Mouse (Mus musculus) limb, embryonic 11.5 days (tissue): ENCODE measurements around the gene Hexim2. TPM values are rescaled to one million over a fixed set of nuclear protein-coding genes. Genes with fewer than 3 reads are reported as not detected.
A peak's percentile ranks its signal among the peaks of the same experiment; 100 is the strongest.

ENCODE experiments used
- ATAC-seq: fragments of 200-750 bp; cut with Nextera tagmentation; 2 replicates; pipeline ENCODE4 v1.8.0; 2017; ENCODE audit warnings: low read depth; ENCODE audit not compliant: insufficient number of reproducible peaks, low FRiP score, low TSS enrichment
- DNase-seq: peaks from one replicate; pipeline ENCODE4 v3.0.0-alpha.2; 2015; ENCODE audit warnings: low spot score
- H3K27ac ChIP-seq: fragments of 300-500 bp; sonication (generic); replicated peaks from 2 replicates; pipeline ENCODE4 v1.5.1; 2014; ENCODE audit warnings: low read depth, mild to moderate bottlenecking, low read length
- H3K27me3 ChIP-seq: fragments of 300-500 bp; sonication (generic); 2 replicates; pipeline ENCODE4 v1.6.1; 2014; ENCODE audit warnings: mild to moderate bottlenecking, low read length, mixed read lengths; ENCODE audit not compliant: control insufficient read depth, insufficient read depth
- H3K36me3 ChIP-seq: fragments of 300-500 bp; sonication (generic); 2 replicates; pipeline ENCODE4 v1.6.1; 2014; ENCODE audit warnings: mild to moderate bottlenecking, low read length, moderate library complexity, mixed read lengths; ENCODE audit not compliant: control insufficient read depth, insufficient read depth
- H3K4me1 ChIP-seq: fragments of 300-500 bp; sonication (generic); 2 replicates; pipeline ENCODE4 v1.6.1; 2014; ENCODE audit warnings: low read length, mixed read lengths; ENCODE audit not compliant: control insufficient read depth, insufficient read depth
- H3K4me2 ChIP-seq: fragments of 300-500 bp; sonication (generic); 2 replicates; pipeline ENCODE4 v1.6.1; 2014; ENCODE audit warnings: low read depth, mild to moderate bottlenecking, moderate library complexity; ENCODE audit not compliant: severe bottlenecking
- H3K4me3 ChIP-seq: fragments of 300-500 bp; sonication (generic); 2 replicates; pipeline ENCODE4 v1.5.1; 2014; ENCODE audit warnings: low read depth, low read length
- H3K9ac ChIP-seq: fragments of 300-500 bp; sonication (generic); 2 replicates; pipeline ENCODE4 v1.6.1; 2014; ENCODE audit warnings: mild to moderate bottlenecking, low read length
- H3K9me3 ChIP-seq: fragments of 300-500 bp; sonication (generic); 2 replicates; pipeline ENCODE4 v1.6.1; 2016; ENCODE audit warnings: low read length; ENCODE audit not compliant: control insufficient read depth
- WGBS: fragments of 180-500 bp; shearing (Covaris S2); extraction: QIAGEN DNeasy Blood & Tissue Kit; methylation state at CpG from one replicate; pipeline ENCODE4 v1.1.7; 2014; 5-methylcytosine and 5-hydroxymethylcytosine counted together
- polyA plus RNA-seq: library from polyadenylated mRNA; unstranded; fragments of >200 nt; fragmentation: Nextera tagmentation; extraction: Ambion mirVana; gene quantifications from 2 replicates; pipeline ENCODE4 v1.2.1, GENCODE M21; 2014

Gene Hexim2
- polyA plus RNA-seq, 1 experiment from 2014 or later, result 8.3 TPM

DNA sequence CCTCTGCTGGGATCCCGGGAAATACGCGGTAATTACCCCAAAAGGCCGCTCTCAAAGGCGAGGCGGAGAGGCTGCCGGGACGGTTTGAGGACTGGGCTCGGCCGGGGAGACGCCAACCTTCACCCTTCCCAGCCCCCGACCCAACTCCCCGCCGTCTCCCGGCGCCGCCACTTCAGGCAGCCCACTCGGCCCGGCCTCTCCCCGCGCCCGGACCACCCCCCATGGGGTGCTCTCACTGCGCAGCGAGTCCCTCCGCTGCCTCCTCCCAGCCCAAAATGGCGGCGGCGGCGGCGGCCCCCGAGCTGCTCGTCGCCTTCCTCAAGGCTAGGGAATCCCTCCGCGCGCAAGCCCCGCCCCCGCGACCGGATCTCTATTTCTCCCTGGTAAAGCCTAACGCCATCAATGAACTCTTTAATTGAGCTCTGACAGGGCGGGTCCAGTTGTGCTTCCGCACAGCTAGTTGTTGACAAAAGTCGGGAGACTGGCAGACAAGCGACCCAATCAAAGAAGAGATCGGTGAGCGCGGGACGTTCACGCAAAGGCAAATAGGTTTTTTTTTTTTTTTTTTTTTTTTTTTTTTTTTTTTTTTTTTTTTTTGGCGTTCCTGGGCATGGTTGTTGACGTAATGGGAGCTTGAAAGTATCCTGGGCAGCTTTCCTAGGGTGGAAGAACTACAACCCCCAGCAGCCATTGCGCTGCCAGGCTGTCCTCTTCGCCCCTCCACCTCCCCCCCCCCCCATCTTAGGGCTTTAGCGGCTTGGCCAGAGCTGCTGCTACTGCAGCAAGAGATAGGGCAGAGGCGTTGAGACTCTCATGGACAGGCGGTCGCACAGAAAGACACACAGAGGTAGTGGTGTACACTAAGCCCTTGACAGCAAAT, 587 bp downstream of the Hexim2 start:
- Histone ChIP-seq H3K9me3 (no peaks in the 10 kb centered on the region), H3K27ac (peak overlapping the region; percentile 96), H3K4me2 (peak overlapping the region; percentile 63), H3K27me3 (no peaks in the 10 kb centered on the region), H3K9ac (peak overlapping the region; percentile 100), H3K4me1 (peaks cover 17% of the 10 kb centered on the region; the same call in 1 of the 2 replicates), H3K36me3 (no peaks in the 10 kb centered on the region), H3K4me3 (peak overlapping the region; percentile 95)
- peak; percentile 100 for DNase-seq
- WGBS, result under 1% methylated on average over 53 of the region's 58 CpGs
- peak; percentile 90 for ATAC-seq

DNA sequence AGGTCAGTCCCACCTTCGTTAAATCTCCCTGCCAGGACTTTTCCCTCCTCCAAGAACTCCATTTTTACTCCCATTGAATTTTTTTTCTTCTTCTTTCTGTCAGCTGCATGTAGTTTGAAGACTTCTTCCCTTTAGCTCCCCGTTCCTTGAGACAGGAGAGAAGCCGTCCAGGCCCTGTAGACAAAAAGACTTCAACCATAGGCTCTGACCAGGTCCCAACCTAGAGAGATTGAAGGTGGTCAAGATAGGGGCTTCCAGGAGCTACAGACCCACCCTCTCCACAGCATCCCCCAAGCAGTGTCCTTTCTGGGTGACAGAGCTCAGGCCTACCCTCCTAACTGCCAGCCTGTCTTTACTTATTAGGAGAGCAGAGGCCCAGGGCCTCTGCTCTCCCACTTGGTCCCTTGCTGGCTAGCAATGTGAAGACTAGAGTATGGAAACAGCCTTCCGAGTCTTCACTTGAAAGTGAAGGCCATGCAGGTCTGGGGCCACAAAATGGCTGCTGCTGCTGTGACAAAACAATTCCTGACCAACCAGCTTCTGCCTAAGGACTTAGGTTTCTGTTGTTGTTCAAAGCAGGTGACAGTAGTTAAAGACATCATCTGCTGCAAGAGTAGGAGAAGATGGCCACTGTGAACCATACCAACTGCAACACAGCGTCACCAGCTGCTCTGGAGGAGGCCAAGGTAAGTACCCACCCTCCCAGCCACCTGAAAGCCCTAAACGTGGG, 1.4 kb downstream of the Hexim2 start:
- Histone ChIP-seq H3K4me3 (peak overlapping the region; percentile 20), H3K9ac (peak overlapping the region; percentile 54), H3K27me3 (no peaks in the 10 kb centered on the region), H3K36me3 (0 out of 2 replicates have a peak, but pooled peaks cover 2% of the 10 kb centered on the region), H3K9me3 (no peaks in the 10 kb centered on the region), H3K4me2 (peak overlapping the region; percentile 49), H3K27ac (0 out of 2 replicates have a peak overlapping the region, but pooled peaks have one; percentile 30), H3K4me1 (peaks cover 17% of the 10 kb centered on the region; the same call in 1 of the 2 replicates)
- no peak for DNase-seq
- 51% methylated on average over 6 of the region's 6 CpGs for WGBS
- no peak; the same call in 1 of the 2 replicates for ATAC-seq

DNA sequence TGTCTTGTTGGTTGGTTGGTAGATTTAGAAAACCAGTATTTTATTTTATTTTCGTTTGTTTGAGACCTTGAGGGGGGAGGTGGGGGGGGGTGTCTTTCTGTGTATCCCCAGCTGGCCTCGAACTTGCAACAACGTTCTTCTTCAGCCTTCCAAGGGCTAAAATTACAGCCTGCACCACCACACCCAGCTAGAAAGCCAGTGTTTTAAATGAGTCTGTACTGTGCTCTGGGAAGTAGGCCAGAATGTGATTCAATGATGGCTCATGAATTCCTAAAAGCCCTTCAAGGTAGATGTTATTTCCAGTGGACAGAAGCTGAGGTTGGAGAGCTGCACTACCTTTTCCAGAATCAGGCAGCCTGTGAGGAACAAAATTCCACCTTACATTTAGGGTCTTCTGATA, 2.0 kb downstream of the Hexim2 start:
- Histone ChIP-seq H3K36me3 (peaks cover 3% of the 10 kb centered on the region; the same call in 1 of the 2 replicates), H3K4me3 (no peak overlapping the region), H3K9ac (no peak overlapping the region), H3K9me3 (no peaks in the 10 kb centered on the region), H3K4me1 (peaks cover 17% of the 10 kb centered on the region; the same call in 1 of the 2 replicates), H3K27me3 (no peaks in the 10 kb centered on the region), H3K4me2 (no peak overlapping the region), H3K27ac (no peak overlapping the region)
- ATAC-seq (no peak), DNase-seq (no peak)
- WGBS, result 77% methylated on average over 3 of the region's 3 CpGs

DNA sequence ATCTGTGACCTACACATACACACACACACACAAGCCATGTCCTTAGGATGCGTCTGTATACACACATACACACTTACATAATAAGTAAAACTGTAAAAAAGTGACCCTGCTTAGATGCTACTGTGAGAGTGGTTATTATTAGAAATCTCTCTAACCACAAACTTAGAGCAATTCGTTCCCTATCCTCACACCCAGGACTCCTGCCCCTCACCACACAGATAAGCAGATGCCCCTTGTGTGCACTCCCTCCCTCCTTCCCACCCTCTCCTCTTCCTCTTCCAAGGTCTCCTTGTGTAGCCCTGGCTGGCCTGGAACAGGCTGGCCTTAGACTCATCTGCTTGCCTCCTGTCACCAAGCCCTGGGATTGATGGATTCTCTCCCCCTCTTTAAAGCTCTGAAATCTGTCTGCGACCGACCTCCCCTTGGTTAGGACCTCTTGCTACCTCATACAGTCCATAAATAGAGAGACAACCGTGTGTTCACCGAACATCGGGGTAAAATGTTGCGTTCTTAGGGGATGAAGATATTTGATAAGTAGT, 3.9 kb downstream of the Hexim2 start:
- H3K4me2 ChIP-seq, result no peak overlapping the region
- no peaks in the 10 kb centered on the region for H3K9me3 ChIP-seq
- DNase-seq (no peak), ATAC-seq (no peak)
- H3K4me3 ChIP-seq, result no peak overlapping the region
- no peak overlapping the region for H3K27ac ChIP-seq
- H3K9ac ChIP-seq, result no peak overlapping the region
- peaks cover 6% of the 10 kb centered on the region; the same call in 1 of the 2 replicates for H3K36me3 ChIP-seq
- H3K4me1 ChIP-seq, result peaks cover 9% of the 10 kb centered on the region; the same call in 1 of the 2 replicates
- WGBS, result 82% methylated on average over 8 of the region's 8 CpGs
- no peaks in the 10 kb centered on the region for H3K27me3 ChIP-seq

DNA sequence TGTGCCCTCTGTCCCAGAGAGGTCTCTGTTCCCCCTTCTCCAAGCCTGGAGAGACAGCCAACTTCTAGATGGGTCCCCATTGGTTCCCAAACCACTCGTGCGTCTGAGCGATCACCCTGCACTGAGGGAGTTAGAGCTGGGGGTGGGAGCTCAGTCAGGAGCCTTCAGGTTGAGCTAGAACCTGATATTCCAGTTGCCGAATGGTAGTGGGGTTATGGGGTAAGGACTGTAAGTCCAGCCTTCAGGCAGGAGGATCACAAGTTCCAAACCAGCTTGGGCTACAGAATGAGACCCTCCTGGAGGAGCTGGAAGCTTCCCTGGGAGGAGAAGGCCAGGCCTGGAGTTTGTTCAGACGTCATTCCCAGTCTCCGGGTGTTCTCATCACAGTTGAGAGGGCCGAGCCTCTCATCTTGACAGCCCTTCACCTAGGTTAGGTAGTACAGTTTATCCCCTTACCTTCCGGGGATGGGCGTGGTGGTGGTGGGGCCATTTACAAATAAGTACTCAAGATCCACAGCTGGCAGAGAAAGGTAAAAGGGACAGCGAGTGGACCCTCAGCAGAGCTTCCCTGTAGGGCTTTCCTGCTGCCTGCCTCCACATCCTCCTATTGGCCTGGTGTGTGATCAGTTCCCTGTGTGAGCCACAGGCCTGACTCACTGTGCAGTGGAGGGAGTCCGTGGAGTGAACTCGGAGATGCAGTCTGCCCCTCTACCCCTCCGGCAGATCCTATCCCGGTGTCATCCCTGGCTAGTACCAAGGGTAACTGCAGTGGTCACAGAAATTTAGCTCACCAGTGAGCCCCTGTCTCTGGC, 7.9 kb downstream of the Hexim2 start:
- Histone ChIP-seq H3K9me3 (no peaks in the 10 kb centered on the region), H3K27ac (no peak overlapping the region), H3K4me2 (no peak overlapping the region), H3K4me1 (peaks cover 13% of the 10 kb centered on the region), H3K27me3 (no peaks in the 10 kb centered on the region), H3K4me3 (no peak overlapping the region), H3K9ac (no peak overlapping the region; the same call in 1 of the 2 replicates), H3K36me3 (peaks cover 6% of the 10 kb centered on the region; the same call in 1 of the 2 replicates)
- ATAC-seq (no peak), DNase-seq (no peak)
- 79% methylated on average over 14 of the region's 14 CpGs for WGBS

DNA sequence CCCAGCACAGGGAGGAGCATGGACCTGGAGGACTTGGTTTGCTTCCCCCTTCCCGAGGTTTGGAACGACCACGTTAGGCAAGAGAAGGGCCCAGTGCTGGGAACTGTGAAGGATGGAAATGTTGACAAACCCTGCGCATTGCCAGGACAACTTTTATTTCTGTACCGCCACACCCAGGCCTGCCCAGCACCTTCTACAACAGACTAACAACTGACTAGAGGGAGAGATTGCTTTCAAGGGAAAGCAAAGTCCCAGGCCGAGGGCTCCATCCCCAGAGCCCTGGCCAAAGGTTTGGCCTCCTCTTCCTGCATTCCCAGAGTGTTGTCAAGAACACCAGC, 8.5 kb downstream of the Hexim2 start:
- Histone ChIP-seq H3K27me3 (no peaks in the 10 kb centered on the region), H3K27ac (peak overlapping the region; percentile 15; the same call in 1 of the 2 replicates), H3K36me3 (peaks cover 6% of the 10 kb centered on the region; the same call in 1 of the 2 replicates), H3K4me2 (peak overlapping the region; percentile 15), H3K9me3 (no peaks in the 10 kb centered on the region), H3K9ac (no peak overlapping the region; the same call in 1 of the 2 replicates), H3K4me3 (no peak overlapping the region), H3K4me1 (peaks cover 13% of the 10 kb centered on the region)
- DNase-seq (no peak), ATAC-seq (no peak)
- WGBS, result 60% methylated on average over 6 of the region's 6 CpGs

DNA sequence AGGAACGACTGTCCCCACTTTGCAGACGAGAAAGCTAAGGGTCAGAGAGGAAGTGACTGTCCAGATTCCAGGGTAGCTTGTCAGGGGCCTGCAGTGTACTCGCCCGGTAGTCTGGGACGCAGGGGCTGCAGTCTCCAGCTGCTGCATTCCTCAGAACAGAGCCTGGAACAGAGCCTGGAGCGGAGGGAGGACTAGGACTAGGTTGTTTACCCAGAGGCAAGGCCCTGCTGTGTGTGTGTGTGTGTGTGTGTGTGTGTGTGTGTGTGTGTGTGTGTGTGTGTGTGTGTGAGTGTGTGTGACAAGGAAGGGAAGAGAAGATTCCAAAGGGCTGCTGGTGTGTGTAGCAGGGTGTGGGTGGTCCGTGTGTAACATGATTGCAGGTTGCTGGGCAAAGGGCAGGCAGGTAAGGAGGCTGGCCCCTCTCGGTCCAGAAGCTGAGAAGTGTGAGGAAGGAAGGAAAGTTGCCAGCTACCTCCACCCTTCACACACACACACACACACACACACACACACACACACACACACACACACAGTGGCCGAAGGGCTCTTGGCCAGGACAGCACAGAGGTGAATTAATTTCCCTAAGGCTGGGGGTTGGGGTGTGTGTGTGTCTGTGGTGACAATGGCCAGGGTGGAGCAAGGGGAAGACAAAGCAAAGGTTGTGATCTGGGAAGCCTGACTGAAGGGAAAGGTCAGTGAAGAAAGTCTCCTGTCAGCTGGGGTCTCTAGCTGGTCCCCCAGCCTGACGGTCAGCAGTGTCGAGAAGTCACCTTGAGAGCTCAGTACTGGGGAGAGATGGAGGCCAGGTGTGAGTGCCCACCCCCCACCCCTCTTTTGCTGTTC, 9.1 kb downstream of the Hexim2 start:
- DNase-seq (peak; percentile 40), ATAC-seq (no peak)
- Histone ChIP-seq H3K4me2 (peak overlapping the region; percentile 15), H3K9ac (peak overlapping the region; percentile 18; the same call in 1 of the 2 replicates), H3K27ac (peak overlapping the region; percentile 69; the same call in 1 of the 2 replicates), H3K36me3 (peaks cover 6% of the 10 kb centered on the region; the same call in 1 of the 2 replicates), H3K27me3 (no peaks in the 10 kb centered on the region), H3K4me3 (no peak overlapping the region), H3K4me1 (peaks cover 13% of the 10 kb centered on the region), H3K9me3 (no peaks in the 10 kb centered on the region)
- 35% methylated on average over 11 of the region's 11 CpGs for WGBS
